Mouse (Mus musculus) G1E (cell line): ENCODE results near the gene M1ap.

Experiments used
- CTCF ChIP-seq: IDR thresholded peaks from 2 replicates; pipeline ENCODE4 v1.5.1; 2012; ENCODE audit warnings: low read depth, low read length, inconsistent platforms, mixed read lengths
- GATA1 ChIP-seq: IDR thresholded peaks from 2 replicates; pipeline ENCODE4 v1.6.1; 2012; ENCODE audit warnings: borderline replicate concordance, low read length, inconsistent platforms, mixed read lengths
- GATA2 ChIP-seq: IDR thresholded peaks from 2 replicates; pipeline ENCODE4 v1.6.1; 2012; ENCODE audit warnings: low read depth, low read length, inconsistent platforms, borderline replicate concordance
- POLR2AphosphoS5 ChIP-seq: IDR thresholded peaks from 2 replicates; pipeline ENCODE4 v1.6.1; 2012; ENCODE audit warnings: low read depth, low read length, inconsistent platforms; ENCODE audit not compliant: insufficient replicate concordance
- TAL1 ChIP-seq: conservative IDR thresholded peaks from 2 replicates; pipeline ENCODE4 v1.6.1; 2012; ENCODE audit warnings: low read depth, low read length, inconsistent platforms, mixed read lengths

GRCm38 (mm10) chr6:83032769-83033191 lies 86.1 kb downstream of the M1ap start:
- no peak for TF ChIP-seq CTCF
- no peak for TF ChIP-seq TAL1
- TF ChIP-seq GATA1 = no peak
- TF ChIP-seq GATA2 = no peak
- TF ChIP-seq POLR2AphosphoS5 = no peak
